Mouse (Mus musculus) thymus, adult 18-20 months (tissue): ENCODE data around the gene Prrxl1.

ENCODE experiments used
- DNase-seq, 2 experiments: peaks; one replicate each; pipeline ENCODE4 v3.0.0; 2022; ENCODE audit warnings: mixed read lengths in 2 of 2

Gene Prrxl1

DNA sequence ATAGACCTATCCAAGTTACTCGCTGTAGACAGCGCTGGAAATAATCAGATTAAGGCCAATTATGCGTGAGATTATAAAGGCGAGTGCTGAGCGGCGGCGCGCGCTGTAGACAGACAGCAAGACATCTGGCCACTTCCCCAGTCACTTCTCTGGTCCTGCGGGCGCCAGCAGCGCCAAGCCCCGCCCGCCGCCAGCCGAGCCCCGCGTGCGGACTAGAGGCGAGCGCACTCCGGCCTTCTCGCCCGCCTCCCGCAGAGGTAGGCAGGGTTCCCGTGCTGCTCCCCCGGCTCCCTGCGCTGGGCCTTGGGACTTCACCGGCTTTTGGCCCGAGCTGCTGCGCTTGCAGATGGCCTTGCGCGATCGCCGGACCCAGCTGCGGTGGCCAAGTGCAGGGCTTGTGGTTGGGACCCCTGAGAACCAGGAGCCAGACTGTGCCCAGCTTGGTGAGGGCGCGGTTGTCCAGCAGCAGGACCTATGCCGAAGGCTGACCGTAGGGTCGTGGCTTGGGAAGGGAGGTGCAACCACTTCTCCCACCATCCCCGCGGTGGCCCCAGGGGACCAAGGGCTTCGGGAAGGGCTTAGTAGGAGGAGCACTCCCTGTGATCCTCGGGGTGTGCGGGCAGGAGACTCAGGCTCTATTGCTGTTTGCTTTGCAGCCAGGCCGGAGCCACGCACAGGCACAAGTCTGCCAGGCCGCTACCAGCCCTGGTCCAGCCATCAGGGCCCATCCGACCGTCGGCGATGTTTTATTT lies at the start of gene Prrxl1:
Gene Prrxl1, plus strand, starts transcription at position 118 of the 752 bp plus-strand sequence.
- no peak for DNase-seq

DNA sequence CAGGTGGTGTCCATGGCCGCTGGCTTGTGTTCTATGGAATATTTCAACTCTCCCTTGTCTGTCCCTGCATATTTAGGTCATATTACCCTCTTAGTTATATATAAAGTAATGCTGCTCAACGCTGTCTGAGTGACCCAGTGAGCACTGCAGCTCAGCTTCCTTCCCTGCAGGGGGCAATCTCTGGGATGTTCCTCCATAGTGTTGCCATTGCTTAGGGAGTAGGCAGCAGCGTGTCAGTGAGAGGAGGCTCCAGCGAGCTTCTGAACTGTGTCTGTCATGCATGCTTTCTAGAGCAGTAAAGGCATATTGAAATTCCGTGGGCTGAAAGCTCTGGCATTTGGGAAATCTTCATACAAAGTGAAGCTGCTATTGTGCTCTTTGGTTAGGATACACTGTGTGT lies 47.4 kb upstream of the Prrxl1 start:
- DNase-seq = no peak

DNA sequence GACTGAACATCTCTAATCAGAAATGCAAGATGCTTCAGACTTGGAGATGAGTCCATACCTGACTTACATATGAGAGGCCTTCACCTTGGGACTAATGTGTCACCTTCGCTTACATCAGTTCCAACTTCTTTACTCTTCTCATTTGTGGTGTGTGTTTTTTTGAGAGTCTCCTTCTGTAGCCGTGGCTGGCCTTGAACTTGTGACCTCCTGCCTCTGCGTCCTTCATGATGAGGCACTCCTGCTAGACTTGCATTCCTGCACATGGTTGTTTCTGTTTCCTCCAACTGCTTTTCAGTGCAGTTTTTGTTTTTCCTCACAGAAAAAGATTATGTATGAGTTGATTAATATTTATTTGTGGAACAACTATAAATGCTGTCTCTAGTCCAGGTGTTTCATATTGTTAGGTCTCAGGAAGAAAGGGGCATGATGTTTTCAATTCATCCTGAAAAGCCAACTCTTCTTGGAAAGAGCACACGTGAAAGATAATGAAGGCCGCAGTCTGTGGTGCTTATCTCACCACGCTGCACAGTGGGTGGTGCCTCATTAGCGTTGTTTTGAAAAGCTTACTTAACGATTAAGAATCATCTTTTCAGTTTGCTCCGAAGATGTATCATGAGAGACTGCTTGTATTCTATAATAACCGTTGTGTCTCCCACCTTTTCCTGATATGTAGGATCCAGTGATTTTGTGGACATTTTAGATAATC lies 45.9 kb upstream of the Prrxl1 start:
- DNase-seq = no peak

DNA sequence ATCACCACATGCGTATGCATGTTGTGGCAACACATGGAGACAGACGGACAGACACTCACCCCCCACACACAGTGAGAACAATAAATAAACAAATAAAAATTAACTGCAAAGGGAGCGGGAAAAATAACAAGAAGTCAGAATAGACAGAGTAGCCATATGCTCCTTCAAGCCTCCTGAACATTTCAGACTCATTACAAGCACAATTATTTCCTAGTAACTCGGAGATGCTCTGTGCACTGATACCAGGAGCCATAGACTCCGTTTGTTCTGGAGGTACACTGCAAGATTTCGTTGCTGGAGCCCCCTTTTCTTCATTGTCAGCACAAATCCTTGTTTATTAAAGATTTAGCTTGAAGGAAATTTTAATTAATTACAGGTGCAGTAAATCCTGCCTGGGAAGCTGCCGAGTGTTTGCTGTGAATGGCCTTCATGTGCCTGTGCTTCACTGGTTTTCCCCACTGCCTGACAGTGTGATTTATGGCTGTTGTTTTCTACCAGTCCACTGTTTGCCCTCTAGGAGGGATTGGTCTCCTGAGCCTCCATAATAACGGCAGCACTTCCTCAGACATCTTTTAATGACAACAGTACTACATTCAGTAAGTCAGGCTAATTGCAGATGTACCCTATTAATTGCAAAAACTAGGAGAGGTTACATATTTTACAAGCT lies 44.2 kb upstream of the Prrxl1 start:
- DNase-seq = no peak

DNA sequence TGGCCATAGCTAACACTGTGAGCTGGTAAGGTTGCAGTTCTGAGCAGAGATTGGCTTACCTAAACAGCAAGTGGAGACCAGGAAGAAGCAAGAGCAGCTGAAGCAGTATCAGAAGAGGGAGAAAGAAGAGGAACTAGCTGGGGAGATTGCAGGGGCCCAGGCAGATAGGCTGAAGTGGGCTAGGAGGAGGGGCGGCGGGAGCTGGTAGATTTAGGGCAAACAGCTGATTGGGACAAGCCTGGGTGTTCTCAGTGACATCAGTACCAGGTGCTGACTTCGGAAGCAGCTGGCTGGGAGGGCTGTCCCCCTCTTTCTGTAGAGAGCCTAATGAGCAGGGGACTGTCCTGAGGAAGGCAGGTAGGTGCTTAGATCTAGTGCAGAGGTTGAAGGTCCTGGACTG lies 37.8 kb upstream of the Prrxl1 start:
- no peak for DNase-seq

DNA sequence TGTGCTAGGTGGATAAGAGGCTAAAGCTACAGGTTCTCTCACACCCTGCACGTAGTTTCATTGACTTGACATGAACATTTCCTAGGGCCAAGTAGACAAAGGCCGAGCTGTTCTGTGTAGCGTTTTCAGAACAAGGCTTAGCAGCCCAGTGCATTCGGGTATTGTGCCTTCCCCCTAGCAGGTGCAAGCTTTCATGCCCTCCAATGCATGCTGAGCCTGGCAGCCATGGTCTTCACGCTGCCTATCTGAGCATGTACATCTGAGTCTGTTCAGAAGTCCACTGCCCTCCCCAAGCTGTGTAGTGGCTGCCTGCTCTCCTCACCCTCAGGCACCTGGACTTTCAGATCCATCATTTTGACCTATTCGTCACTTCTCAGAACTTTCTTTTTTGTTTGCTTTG lies 35.5 kb upstream of the Prrxl1 start:
- no peak for DNase-seq

DNA sequence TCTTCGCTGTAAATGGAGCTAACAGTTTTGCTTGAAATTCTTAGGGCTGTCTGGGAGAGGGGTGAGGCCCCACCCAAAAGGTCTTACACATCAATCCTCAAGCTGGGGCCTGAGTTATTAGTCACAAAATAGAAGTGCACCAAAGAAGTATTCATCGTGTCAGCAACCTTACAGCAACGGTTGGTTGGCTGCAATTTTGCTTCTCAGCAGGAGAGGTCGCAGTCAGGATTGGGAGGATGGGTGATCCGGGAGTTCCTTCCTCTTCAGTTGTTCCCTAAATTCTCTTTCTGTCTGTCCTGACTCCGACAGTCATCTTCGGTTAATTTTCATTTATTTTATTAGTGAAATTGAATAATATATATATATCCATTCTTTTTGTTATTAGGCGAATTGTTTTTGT lies 26.7 kb upstream of the Prrxl1 start:
- DNase-seq = no peak

DNA sequence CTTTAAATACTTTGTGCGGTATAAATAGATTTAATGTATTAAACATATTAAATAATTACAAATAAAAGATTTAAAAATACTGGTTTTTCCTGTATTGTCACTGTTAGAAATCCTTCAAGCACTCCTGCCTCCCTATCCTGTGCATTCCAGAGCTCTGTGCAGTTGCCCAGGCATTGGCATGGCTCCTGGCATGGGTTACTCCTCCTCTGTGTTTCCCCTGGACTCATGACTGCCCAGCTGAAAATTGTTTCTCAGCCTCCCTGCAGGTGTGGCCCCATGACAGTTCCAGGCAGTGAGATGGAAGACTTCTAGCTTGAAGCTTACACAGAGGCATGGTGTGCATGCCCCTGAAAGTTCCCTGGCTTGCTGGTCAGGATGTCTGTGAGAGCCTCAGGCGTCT lies 20.8 kb upstream of the Prrxl1 start:
- no peak for DNase-seq

DNA sequence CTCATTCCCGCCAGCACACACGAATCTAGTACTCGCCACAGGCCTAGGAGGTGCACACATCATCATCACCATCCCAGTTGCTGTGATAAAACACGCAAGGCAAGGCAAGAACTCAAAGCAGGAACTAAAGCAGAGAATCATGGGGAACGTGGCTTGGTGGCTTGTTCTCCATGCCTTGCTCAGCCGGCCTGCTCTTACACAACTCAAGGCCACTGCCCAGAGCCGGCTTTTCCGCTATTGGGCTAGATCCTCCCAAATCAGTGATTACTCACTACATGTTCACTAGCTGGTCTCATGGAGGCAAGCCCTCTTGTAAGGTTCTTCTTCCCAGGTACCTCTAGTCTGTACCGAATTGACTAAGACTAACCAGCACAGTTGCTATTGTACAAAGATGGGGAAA lies 15.5 kb upstream of the Prrxl1 start:
- DNase-seq = no peak

DNA sequence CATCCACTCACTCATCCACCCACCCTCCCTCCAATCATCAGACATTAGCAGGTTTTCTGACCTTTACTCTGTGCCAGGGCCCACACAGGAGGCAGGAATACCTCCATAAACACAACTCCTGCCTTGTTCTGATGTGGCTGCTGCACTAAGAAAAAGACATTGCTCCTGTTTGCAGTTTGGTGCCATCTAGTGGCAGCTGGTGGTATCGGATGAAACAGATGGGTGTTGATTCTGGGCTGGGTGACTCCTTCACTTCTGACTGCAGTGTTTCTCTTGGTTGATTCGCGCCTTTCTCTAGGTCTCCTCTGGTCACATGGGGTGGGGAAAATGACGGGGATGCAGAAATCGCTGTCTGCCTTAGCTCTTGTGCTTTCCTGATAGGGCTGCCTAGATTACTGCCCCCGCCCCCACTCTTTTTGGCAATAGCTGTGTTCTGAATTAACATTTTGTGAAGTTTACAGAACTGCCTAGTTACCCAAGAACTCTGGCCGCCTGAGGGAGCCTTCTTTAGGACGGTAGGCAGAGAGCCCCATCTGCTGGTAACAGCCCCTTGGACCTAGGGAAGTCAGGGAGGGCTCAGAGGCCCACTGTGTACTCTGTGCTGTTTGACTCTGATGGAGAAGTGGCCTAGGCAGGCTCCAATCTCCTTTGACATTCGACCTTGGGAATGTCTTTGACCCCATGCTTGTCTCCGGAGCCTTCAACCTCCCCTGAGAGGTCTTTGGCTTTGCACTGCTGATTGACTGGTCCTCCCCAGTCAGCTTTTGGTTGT lies 12.0 kb upstream of the Prrxl1 start:
- DNase-seq = no peak

DNA sequence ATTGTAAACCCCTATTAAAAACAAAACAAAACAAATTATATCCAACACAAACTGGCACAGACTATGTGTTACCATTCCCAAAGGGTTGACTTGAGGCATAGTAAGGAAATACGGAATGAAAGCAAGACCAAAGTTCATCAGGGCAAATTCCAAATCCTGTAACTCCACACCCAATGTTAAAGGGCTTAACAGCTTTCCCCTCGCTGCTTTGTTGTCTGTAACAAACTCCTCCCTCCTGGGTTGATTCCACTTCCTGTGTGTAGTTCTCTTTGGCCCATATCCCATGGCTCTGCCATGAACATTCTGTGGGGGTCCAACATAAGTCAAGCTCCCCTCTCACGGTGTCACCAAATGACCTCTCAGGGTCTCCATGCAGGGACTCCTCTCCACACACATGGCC lies 8.8 kb upstream of the Prrxl1 start:
- no peak for DNase-seq

DNA sequence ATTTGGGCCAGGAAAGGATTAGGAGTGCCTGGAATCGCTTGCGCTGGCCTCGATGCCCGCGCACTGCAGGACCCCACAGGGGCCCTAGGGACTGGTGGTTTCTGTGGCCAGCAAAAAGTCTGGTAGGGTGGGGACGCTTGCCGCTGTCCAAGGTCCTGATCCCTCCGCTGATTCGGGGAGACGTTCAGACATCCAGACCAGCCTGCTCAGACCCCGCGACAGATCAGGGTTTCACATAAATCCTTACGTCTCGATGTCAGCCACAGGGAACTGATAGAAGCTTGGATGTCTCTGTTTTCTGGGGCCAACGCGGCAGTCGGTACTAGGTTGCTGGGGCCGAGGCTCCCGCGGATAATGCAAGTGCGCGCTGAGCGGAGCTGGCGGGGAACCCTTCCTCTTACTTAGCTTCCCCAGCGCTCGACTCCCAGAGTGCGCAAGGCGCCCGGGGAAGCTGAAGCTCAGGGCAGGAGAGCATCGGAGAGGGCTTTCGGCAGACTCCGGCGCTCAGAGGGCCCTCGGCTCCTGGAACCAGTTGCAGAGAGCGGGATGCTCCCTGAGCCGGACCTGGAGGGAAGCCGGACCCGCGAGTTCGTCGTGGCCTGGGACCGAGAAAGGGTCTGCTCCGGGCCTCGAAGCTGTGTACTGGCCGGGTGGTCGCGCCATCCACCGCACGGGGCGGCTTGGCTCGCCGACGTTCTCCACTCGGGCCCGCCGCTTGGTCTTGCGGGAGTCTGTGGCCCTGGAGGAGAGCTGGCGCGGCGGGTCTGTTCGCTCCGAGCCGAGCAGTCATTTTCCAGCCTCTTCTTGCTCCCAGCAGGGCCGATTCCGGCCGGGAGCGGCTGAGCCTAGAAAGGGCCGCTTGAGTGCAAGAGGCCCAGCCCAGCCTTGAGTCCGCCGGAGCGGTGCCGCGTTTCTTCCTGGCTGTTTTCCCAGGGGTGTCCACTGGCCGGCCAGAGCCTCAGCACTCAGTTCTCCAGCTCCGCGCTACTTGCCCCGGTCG lies 1.7 kb upstream of the Prrxl1 start:
- DNase-seq = no peak

DNA sequence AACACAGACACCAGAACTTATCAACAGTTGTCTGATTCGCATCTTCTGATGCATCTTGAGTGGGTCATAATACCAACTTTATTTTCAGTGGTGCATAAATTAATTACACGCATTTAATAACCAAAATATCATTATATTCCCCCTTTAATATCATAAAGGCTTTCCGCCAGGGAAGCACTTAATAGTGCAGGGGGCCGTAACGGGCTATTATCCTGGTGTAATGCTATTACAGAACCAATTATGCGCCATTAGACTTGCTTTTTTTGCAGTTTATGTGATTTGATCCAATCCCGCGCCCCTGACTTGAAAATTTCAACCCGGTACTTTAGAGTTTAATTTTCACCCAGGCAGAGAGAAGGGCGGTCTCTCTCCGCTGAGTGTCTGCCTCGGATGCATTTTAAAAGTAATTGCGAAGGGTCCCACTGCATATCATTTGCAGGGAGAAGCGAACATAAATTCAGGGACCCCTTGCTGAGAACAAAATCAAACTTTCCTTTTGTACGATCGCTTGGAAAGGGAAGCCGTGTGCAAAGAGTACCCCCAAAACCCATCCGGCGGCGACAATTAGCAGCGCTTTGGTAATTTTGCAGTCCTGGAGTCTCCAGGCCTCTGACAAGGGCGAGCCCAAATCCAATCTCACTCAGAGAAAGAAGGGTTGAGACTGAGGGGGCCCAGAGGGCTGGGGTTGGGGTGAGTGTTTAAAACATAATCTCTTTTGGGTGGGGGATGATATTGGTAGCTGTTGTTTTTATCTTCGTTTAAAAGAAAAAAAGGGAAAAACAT lies 579 bp upstream of the Prrxl1 start:
- DNase-seq = no peak

DNA sequence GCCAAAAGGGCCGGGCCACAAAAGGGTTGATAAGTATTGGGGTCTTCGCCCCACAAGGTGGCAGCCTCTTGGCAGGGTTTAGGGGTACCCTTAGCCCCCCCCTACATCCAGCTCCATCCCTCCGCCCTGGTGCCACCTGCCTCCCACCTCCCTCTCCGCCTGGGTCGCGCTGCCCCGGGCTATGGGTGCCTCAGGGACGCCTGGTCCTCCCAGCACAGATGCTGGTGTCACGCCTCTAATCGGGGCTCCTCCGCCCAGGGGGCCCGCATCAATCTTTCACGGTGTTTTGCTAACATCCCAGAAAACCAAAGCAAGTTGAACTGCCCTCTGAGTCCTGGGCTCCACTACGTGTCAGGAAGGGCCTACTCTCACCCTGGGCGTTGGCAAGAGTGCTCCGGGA lies 903 bp downstream of the Prrxl1 start:
- DNase-seq = no peak

DNA sequence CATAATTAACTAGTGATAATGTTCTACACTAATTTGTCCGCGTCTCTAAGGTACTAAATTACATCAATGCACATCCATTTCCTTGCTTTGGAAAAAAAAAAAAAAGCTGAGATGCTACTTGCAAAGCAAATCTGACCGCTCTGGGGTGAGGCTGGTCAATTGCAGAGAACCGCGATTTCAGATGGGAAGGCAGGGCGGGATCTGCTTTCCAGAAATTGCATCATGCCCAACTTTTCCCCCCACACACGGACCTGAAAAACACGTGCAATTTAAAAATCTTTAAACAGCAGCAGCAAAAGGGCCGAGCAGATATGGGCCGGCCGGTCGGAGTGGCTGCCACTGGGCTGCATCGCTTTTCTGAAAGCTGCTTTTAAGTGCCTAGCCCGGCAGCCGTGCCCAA lies 6.3 kb downstream of the Prrxl1 start:
- DNase-seq = no peak

DNA sequence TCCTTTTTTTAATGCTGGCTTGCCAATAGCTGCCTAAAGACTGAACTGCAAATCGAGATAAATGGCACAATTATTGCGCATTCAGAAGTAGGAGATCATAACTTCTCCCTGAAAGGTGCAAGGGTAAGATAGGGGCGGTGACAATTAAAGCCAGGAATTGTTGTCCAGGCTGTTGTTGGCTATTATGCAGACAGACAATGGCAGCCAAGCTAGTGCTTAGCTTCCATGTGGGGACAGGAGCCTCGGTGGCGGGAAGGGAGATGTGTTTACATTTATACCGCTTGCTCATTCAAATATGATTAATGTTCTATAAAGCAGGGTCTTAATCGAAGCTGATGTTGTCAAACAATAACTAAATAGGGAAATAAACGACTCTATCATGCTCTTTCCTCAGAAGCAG lies 7.1 kb downstream of the Prrxl1 start:
- DNase-seq = no peak

DNA sequence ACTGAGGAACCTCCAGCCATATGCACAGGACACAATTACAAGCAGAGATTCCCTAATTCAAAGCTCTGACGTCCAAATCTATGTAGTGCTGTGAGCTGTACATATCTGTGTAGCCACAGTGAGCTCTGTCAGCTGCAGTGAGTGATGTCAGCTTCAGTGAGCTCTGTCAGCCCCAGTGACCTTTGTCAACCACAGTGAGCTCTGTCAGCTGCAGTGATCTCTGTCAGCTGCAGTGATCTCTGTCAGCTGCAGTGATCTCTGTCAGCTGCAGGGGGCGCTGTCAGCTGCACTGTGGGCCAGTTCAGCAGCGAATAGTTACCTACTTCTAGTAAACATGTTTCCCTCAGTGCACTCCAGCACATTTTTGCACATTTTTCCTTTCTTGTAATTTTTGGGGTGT lies 10.2 kb downstream of the Prrxl1 start:
- DNase-seq = no peak

DNA sequence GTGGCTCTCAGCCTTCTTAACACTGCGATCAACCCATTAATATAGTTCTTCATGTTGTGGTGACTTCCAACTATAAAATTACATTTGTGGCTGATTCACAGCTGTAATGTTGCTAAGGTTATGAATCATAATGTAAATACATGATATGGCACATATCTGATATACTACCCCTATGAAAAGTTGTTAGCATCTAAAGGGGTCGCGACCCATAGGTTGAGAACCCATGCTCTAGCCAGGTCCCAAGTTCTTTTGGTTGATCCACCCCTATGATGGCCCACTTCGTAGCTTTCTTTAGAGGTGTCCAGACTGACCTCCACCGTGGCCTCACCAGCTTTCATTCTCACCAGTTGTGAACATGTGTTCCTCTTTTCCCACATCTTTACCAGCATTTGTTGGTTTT lies 18.0 kb downstream of the Prrxl1 start:
- no peak for DNase-seq

DNA sequence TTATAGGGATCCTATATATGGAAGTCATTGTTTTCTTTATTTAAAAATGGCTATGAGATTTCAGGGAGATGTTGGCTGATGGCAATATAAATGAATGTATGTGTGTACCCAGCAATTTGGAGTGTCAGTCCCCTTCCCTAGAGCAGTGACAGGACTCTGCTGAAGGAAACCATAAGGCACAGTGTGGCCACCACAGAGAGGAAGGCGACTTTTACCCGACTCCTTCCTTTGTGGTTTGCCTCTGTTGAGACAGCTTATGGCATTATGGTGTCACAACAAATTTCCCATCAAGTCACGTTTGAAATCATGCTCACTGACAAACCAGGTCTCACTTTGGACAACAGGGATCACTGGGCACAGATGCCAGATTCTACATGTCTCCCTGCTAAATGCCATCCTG lies 25.0 kb downstream of the Prrxl1 start:
- no peak for DNase-seq

DNA sequence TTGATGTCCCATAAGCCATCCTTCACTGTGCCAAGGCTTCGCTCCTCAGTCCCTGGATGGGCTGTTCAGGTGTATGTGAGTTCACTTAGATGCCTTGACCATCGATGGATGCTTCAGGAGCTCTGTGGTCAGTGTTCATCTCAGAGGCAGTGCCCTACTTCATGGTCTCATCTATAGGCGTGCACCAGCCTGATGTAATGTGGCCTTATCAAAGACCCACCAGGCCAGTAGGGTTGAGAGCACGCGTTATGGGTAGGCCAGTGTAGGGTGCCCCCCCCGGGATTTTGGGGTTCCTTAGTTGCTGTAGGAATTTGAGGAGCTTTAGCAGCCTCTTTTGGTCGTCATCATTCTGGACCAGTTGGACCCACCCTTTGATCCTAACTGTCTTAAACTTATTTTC lies 25.6 kb downstream of the Prrxl1 start:
- no peak for DNase-seq

DNA sequence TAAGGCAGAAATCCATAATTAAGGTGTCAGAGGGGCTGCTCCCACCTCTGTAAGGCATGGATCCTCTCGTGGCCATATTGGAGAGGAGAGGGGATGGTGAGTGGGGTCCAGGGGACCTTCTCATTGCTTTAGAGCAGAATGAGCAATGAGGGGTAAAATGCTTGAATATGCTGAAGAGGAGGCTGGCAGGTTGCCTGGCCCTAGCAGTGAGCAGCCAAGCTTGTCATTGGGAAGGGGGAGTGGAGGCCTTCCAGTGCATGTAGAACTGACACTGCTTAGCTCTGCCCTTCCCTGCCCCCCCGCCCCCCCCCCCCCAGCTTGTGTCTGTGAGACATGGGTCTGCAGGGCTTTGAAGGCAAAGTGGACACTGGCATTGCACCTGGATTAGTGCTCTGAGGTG lies 28.1 kb downstream of the Prrxl1 start:
- DNase-seq = no peak
